Mouse (Mus musculus) granulocyte monocyte progenitor cell, adult 5-6 weeks (primary cell): ENCODE results near the gene Cdc42se2. TPM values are rescaled to one million over a fixed set of nuclear protein-coding genes. Genes with fewer than 3 reads are reported as not detected.

Experiments
- ATAC-seq: replicated peaks from 2 replicates; pipeline ENCODE4 v1.8.0; 2016; ENCODE audit warnings: mild to moderate bottlenecking, moderate TSS enrichment, inconsistent platforms; ENCODE audit not compliant: poor library complexity, severe bottlenecking
- total RNA-seq, 2 experiments: library from RNA; stranded (forward) in 1 of 2; stranded (reverse) in 1 of 2; fragments of 200-712, 200-1000 nt in 1 of 2; fragments of >200 nt in 1 of 2; fragmentation: Nextera tagmentation in 1 of 2; gene quantifications; 2 replicates each; pipeline ENCODE4 v1.2.3; 2014 to 2017

Gene Cdc42se2
- total RNA-seq, 2 experiments from 2014 or later: 47.5 to 48.0 TPM

DNA sequence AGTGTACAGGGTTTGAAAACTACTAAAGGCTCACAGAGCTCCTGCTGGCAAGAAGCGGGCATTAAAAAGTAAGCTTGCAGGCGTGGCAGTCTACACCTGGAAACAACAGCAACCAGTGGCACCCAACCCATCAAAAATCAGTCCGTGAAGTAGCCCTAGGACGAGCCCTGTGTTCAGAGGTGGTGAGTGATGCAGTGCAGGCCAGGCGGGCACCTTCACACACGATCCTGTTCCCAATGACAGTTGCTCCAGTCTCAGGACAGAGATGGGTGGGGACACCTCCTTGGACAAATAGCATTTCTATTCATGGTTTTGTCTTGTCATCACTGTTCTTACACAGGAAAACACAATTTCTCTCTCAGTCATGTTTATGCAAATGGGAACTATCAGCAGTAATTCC lies 65.4 kb downstream of the Cdc42se2 start:
- ATAC-seq: no peak

DNA sequence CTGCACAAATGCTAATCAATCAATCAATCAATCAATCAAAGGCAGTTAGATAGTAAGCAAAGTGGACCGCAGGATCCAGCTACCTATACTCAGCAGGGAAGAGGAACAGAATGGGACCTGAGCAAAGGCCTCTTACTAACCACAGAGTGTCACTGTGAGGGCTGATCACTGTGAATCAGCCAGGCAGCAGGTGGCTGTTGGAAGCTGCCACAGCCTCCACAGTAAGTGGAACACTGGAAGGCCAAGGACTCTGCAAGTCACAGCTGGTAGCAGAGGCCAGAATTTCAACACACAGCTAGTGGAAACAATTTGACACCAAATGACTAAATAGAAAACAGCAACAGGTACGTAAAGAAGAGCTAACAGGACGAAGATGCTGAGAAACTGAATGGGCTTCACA lies 68.9 kb downstream of the Cdc42se2 start:
- no peak for ATAC-seq

DNA sequence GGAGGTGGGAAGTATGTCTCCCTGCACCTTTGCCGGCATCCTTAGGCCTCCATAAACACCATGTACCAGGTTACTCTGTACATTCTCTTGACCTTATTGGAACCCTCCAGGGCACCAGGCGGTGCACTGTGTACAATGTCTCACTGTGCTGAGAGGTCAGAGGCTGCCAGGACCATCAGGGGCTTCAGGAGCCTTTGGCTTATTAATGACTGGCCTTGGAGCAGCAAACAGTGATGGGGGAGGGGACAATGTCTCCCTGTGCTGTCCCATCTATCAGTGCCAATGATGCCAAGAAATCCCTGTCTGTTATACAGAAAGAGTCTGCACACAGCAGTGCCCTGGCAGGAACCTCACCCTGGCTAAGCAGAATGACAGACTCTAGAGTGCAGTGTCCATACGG lies 69.6 kb downstream of the Cdc42se2 start:
- no peak for ATAC-seq

DNA sequence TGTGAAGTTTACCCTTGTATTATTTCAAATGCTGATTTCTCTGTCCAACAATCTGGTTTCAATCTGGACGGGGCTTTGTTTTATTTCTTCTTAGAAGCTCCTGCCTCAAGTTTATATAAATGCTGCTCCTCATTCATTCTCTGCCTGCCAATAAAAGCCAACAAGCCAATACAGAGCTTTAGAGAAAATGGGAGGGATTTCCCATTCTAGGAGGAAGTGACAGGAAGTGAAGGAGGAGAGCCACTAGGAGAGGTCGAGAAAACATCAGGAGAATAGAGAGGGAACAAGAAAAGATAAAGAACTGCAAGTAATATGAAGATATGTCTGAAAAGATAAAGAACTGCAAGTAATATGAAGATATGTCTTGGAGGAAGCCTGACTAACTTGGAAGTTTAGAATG lies 74.6 kb downstream of the Cdc42se2 start:
- ATAC-seq: no peak

DNA sequence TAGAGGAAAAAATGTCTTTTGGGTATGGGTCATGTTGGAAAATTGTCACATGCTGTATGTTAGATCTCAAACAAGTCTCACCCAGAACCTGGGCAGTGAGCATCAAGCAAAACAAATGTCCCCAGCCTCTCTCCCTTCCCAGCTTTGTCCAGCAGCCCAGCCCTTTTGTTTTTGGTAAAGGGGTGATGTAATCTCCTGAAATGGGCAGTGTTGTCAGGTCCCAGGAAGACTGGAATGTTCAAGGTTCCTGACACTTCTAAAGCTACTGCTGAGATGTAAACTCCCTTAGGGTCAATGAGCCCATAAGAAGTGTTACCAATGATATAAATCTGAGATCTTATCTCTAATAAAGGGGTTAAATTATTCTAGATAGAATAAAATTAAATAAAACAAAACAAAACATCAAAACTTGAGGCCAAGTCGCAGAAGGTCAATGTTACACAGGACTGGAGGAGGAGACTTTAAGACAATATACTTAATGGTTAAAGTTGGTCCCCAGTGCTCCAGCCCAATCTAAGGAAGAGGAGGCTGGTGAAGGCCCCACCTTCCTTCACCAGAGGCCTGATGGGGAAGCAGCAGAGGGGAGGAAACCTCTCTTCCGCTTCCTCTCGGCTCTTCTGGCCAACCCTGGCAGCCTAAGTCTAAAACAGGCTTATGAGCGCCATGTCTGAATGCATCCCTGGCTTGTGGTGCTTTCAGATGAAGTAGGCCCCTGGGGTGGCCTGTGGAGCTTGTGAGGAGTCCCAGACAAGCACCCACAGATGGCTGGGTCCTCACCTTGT lies 76.8 kb downstream of the Cdc42se2 start:
- no peak for ATAC-seq

DNA sequence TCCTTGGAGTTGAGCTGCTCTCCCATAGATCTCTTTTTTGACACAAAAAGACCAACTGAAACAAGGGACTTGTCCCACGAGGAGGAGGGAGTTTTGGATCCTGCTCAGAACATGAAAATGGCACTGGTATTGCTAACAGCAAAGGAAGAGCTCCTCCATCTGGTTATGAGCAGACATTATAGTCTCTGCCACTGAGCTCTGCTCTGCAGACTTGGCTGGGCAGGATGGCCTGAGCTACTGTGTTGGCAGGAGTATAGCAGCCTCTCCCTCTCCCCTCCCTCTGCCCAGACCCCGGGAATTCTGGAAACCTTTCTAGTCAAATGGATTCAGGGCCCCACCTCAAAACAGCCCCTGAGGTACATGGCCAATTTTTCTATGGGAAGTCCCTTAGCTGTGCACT lies 77.8 kb downstream of the Cdc42se2 start:
- ATAC-seq: no peak

DNA sequence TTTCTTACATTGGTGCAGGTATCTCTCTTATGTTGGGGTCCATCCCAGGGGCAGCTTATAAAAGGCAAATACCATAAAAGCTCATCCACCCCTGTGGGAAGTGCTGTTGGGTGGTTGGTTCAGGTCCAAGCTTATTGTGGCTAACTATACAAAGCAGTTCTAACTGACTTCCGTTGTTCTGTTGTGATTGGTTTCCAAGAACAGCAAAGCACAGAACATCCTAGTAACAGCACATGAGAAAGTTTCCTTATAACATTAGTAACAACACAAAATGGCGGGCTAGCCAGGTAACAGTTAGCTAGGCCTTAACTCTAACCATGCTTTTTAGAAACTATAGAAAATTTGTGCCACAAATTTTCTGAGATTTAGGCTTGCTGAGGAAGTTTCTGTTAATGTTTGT lies 79.3 kb downstream of the Cdc42se2 start:
- no peak for ATAC-seq

DNA sequence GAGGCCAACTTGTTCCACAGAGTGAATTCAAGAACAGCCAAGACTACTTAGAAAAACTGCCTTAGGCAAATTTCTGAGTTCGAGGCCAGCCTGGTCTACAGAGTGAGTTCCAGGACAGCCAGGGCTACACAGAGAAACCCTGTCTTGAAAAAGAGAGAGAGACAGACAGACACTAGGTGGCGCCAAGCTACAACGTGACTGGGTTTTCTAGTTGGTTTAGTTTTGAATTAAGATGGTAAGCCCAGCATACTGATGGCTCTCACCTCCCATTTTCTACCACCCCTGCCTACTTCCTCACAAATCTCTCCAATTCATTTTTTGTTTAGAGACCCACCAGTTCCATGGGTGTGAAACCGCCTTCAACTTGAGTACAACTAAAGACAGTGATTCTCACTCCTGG lies 84.2 kb downstream of the Cdc42se2 start:
- peak; percentile 65; the same call in 1 of the 2 replicates for ATAC-seq

DNA sequence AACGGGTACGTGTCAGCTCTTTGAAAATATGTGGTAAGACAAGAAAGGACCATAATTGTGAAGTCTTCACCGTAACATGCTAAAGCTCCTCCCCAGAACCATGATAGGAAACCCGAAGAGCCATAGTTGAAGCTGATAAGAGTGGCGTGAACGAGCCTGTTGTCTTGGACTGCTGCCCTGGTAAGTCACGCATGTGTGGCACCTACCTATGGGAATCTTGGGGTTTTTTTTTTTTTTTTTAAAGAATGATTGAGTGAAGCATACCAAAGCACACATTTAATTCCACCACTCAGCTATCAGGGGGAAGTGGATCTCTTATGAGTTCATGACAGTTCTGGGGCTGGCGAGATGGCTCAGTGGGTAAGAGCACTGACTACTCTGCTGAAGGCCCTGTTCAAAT lies 85.6 kb downstream of the Cdc42se2 start:
- ATAC-seq: no peak

DNA sequence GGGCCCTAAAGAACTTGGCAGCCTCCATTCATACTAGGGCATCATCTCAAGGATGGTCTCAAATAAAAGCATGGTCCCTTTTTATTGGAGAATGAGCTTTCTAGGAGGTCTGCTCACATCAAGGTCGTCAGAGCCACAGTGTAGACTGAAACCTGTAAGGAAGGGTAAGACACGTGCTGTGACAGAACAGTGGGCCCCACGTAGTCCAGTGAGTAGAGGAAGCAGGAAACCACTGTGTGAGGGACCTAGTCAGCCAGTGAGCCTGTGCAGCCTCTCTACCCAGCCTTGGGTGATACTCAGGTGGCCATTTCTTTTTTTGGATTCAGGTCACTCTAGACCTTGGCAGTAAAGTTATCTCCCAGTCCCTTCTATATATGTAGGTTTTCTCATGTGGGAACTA lies 87.5 kb downstream of the Cdc42se2 start:
- ATAC-seq: no peak

DNA sequence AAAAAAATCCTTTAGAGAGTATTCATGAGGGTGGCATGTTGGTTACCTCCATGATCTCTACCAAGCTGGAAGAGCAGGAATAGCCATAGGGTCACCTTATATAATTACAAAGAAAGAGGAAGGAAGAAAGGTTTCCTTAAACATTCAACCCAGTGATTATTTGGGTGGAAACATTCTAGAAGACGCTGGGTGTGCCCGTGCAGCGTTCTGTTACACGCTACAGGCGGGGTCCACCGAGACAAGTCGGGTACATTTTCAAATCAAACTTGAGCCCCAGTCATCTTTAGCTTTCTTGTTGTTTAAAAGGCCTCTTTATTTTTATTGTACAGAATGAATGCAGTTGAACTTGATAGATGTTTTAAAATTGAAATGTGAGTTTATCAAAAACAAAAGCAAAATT lies 88.8 kb downstream of the Cdc42se2 start:
- ATAC-seq: no peak

DNA sequence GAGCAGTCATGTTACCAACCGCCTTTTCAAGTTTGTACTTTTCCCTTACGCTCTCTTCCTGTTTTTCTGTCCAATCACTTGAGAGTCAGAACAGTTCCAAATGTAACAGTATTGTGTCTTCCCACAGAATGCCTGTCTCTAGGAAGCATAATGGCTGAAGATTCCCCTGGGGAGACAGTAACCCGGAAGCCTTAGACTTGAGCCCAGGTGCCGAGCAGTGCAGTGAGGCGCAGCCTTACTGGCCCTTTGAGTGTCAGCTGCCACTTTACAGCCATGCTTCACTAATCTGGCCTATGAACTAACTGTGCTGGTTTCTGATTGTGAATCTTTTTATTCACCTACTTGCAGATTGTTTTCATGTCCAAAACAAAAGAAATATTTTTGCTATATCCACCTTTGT lies 89.9 kb downstream of the Cdc42se2 start:
- no peak for ATAC-seq

DNA sequence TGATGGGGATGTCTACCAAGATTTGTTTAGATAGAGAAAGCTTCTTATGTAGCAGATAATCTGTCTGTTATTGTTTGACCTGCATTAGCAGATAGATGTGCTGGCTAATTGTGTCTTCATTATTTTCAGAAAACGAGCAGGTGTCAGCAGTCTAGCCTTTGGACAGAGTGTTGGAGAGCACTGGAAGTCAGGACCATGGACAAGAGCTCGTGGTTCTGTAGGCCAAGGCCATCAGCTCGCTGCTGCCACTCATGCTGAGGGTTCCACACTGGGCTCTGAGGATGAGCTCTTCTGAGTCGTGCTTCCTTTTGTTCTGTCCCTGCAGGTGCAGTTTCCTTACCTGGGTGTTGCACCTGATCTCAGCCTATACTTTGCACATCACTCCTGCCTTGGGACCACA lies 91.5 kb downstream of the Cdc42se2 start:
- ATAC-seq: no peak

DNA sequence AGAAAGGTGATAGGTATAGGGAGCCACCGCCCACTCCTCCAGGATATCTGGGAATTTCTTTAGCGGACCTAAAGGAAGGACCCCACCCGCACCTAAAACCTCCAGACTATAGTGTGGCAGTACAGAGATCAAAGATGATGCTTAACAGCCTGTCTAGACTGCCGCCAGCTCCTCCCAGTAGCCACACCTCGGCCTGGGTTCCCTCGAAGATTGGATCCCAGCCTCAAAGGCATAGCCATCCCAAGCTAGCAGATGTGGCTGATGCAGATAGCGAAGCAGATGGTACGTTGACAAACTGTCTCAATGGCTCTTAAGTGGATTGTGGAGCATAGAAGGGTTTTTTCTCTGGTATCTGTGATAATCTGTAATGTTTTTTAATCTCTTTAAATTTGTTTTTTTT lies 93.2 kb downstream of the Cdc42se2 start:
- ATAC-seq: no peak

DNA sequence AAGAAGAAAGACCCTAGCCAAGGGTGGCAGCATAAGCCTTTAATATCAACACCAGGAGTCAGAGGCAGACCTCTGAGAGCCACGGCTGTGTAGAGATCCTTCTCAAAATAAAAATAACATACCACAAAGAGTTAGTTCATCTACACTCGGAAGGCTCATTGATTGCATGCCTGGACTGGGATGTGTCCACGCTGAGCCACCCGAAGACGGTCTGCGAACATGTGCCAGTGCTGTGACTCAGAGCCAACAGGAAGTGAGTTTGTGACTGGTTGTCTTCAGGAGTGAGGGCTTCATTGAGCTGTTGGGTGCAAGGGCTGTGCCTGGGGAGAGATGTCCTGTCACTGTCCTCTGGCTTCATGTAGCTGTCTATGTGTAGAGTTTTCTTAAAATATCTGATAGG lies 93.8 kb downstream of the Cdc42se2 start:
- ATAC-seq: 0 out of 2 replicates have a peak, but pooled peaks have one; percentile 30

DNA sequence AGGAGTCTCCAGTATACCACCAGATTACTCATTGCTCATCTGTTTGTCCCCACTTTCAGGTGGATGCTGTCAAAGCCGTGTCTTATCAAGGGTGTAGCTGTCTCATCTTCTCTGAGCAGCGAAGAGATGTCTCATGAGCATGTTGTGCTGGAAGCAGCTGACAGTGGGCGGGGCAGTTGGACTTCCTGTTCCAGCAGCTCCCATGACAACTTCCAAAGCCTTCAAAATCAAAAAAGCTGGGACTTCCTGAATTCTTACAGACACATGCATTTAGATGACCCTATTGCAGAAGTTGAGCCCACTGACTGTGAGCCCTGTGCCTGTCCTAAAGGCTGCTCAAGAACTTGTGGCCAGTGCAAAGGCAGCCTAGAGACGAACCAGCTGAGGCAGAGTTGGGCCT lies 96.3 kb downstream of the Cdc42se2 start:
- ATAC-seq: peak; percentile 66

DNA sequence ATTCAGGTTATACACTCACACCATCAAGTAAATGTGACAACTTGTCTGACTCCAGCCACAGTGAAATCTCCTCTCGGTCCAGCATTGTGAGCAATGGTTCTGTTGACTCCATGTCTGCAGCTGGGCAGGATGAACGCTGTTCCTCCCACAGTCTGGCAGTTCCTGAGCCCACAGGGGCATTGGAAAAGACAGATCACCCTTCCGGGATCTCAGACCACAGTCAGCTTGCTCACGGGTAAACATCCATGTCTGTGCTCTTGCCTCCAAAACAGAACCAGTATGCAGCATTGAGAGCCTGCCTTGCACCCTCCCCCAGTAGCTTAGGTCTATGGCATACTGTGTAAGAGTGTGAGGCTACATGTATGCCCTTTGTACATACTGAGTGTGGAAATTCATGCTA lies 97.3 kb downstream of the Cdc42se2 start:
- ATAC-seq: no peak

DNA sequence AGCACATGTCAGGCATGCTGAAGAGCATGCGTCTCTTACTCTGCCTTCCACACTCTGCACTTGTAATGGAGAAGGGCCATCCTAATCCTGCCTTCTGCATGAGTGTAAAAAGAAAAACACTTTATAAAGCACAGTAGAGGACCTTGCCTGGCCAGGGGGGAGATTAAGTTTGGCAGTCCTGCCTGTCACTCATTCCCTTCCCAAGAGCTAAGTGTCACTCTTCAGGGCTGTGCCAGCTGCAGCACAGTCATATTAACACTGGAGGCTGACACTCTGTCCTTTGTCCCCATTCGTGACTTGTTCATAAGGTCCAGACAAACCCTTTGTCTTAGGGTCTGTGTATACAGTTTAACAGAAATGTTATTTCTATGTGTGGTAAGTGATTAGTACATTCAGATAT lies 102.6 kb downstream of the Cdc42se2 start:
- ATAC-seq: no peak

DNA sequence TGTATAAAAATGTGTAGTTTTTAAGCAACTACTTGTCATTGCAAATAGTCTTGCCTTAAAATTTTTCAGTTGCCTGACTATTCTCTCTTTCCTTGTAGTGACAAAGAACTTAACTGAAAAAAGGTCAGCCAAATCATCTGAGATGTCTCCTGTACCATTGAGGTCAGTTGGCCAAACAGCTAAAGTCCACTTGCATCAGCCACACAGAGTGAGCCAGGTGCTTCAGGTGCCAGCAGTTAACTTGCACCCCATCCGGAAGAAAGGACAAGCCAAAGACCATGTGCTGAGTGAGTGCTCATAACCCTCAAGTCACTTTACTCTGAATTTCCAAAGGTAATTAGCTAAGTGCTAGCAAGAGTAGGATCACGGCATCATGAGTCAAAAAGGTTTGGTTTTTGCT lies 108.3 kb downstream of the Cdc42se2 start:
- no peak for ATAC-seq

DNA sequence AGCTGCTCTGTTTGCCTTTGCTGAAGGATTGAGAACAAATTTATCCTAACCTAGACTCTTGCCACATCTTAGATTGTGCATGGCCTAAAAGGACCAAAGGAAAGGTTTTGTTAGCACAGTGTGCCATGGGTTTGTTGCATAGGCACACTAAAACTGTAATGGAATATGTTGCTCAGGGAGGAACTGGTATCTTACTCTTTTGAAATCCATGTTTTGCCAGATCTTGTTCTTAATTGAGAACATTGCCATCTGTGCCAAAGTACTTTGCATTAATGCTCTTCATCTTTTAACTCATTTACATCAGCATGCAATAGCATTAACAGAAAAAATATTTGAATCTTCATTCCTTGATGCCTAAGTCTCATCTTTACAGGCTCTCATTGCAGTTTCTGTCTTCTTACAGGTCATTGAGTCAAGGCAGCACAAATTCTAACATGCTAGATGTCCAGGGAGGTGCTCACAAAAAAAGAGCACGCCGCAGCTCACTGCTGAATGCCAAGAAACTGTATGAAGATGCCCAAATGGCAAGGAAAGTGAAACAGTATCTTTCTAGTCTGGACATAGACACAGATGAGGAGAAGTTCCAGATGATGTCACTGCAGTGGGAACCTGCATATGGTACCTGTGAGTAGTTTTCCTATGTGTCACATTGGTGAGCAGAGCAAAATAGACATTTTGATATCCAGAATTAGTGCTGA lies 111.5 kb downstream of the Cdc42se2 start:
- ATAC-seq: no peak

DNA sequence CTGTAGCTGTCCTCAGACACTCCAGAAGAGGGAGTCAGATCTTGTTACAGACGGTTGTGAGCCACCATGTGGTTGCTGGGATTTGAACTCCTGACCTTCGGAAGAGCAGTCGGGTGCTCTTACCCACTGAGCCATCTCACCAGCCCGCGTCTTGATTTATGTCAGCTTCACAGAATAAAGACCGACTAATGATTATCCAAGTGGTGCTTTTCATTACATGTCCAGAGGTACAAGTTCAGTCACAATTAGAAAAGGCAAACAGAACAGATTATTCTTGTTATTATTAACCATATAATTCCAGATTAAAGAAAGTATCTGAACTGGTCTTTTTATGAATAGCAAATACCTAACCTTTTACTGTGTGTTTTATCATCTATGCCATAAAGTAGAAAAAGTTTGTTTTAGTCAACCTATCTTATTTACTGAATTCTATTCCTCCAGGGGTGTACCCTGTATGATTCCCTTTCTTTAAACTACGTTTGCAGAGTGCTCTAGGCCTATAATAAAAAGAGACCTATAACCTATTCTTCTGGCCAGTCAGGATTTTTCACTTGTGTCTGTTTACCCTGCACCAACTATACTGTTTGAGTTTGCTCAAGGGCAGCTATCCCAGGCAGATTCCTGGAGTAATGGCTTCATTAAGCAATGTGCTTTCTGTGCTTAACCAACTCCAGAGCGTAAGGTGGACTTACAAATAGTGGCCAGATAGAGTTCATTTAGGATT lies 113.7 kb downstream of the Cdc42se2 start:
- no peak for ATAC-seq
